Mouse (Mus musculus) fibroblast of lung, adult 2 months (primary cell): ENCODE results near the gene 1700016K19Rik.
"Not testable (repeated sequence)": the region's sequence is repeated elsewhere in the genome, so short reads cannot be mapped to it uniquely, and the experiment has no call there.

Experiments used
- DNase-seq: peaks from one replicate; pipeline ENCODE4 v3.0.0-alpha.2; 2011; ENCODE audit warnings: low read depth

Gene 1700016K19Rik

DNA sequence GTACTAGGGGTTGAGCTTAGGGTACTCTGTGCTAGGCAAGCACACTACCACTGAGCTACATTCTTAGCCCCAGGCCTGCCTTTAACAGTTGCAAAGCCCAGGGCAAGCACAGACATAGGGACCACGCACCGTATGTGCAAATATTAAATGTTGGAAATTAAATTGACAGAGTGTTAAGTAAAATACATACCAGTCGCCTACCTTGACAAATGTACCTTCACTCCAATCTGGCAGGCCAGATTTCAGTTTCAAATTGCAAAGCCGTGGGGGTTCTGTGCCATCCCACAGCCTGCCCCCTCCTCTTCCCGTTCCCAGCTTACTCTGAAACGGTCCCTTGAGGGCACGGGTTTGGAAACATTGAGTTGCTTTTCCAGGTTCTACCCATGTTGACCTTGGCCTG, 13.8 kb upstream of the 1700016K19Rik start:
- DNase-seq, result no peak

DNA sequence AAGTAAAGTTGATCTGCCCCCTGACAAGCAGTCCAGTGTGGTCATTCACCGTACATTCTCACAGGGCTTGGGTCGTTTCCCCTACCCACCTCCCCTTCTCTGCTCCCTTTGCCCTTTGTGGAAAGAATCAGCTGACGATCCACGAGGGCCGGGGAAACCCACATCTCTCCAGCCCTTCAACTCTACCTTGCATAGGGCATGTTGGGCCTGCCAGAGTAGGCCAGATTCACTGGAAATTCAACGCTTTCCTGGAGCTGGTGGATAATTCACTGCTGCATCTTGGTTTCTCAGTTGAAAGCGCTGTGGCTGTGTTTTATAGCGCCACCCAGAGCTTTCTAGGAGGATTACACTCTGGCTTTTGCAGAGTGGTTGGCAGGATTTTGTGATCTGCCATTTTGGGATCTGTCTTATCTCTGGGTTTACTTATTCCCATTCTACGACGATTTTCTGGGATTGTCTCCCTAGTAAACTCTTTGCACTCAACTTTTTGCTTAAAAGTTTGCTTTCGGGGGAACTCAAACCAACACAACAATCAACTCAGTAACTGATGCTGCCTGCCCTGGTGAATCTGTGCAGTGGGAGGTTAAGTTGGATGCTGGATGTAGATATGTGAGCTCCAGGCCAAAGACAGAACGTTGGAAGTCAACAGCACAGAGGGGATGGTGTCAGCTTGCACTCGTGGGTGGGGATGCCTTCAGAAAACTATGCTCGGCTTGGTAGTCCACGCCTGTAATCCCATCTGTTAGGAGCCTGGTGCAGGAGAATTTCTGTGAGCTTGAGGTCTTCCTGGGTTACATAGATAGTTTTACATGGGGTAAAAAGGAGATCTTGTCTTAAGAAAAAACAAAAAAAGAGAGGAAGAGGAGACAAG, 8.5 kb upstream of the 1700016K19Rik start:
- no peak for DNase-seq

- no peak for DNase-seq
Measured at GRCm38 (mm10) chr11:75991911-75992310, 7.8 kb upstream of the 1700016K19Rik start.

DNA sequence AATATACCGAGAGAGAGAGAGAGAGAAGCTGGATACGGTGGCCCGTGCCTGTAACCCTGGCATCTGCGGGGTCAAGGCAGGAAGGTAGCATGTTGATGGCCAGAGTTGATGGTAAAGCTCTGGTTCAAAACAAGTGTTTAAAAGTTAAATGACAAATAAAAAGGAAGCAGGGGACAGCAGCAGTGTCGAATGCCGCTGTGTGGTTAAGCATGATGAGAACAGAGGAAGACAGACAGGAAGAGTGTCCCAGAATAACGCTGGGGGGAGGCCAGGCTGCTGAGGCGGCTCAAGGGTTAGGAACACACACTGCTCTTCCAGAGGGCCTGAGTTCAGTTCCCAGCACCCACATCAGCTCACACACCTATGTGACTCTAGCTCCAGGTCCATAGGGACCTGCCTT, 7.2 kb upstream of the 1700016K19Rik start:
- no peak for DNase-seq

GRCm38 (mm10) chr11:75994357-75994756, 5.4 kb upstream of the 1700016K19Rik start:
- DNase-seq, result no peak

DNA sequence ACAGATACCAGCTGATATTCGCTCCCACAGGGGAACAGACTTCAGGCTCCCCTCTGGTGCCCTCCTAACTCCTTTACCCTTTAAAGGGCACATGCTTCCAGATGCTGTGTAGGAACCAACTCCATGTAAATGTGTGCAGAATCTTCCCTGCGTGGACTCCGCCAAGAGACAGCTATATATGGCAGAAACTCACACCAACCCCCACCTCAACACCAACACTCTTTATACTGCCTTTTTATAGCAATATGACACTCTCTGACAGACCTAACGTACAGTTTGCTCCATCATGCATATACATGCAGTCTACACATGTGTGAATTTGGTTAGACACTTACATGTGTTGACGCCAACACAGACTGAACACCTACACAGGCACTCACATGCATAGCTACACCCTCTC, 989 bp downstream of the 1700016K19Rik start:
- no peak for DNase-seq

DNA sequence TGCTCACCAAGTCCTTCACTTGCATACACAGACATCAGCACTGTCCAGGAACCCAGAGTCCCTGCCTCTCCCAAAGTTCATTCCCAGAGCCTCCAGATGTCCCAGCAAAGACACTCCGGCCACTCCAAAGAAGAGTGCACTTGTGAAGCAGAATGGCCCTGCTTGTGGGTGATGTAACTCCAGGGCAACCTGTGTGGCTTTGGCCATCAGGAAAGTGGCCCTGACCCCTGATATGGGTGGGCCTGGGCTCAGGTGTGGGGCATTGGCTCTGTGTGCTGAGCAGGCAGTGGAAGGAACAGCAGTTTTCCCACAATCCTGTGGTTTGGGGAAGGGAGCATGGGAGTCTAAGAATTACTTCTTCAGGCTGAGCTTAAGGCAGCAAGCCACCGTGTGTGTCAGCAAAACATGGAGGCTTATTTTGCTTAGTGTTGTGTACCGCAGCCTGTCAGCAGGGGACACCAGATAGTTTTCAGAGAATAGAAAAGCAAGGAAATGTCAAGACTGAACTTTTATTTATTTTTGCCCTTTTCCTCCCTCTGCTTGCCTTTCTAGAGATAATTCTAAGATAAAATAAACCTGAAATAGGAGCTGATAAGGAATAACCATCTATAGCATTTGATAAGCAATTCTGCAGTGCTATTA, 1.6 kb downstream of the 1700016K19Rik start:
- peak; percentile 31 for DNase-seq

GRCm38 (mm10) chr11:76004276-76004675, 4.6 kb downstream of the 1700016K19Rik start:
- not testable (repeated sequence) for DNase-seq

- DNase-seq, result no peak
Measured at GRCm38 (mm10) chr11:76008162-76008561, 8.4 kb downstream of the 1700016K19Rik start.

GRCm38 (mm10) chr11:76009101-76009500, 9.4 kb downstream of the 1700016K19Rik start:
- no peak for DNase-seq

DNA sequence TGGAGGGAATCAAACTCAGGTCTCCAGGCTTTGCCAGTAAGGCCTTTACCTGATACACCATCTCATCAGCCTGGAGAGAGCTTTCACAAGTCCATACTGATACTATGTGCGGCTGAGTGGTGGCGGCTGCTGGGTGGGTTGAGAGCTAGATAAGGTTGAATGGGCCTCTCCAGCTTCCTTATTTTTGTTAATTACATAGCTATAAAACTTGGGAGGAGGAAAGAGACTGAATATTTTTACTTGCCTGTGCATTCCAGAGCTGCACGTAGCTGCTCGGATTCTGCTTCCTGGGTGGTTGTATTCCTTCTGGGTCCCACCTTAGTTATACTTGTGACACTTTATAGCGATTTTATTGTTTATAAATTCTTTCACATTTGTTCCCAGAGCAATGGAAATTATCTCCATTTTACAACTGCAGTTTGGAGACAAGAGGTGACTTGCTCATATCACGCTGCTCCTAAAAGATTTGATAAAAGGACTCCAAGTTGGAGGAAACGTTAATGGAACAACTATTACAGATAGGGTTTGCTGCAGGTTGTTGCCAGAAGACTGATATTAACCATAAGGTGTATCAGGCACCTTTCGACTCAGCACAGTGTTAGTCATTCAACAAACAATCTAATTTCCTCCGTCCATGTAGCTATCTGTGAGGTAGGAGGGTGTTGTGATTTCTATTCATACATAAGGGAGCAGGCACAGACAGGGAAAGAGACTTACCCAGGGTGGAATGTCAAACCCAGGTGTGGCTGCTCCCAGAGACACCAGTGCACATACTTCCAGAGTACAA, 11.3 kb downstream of the 1700016K19Rik start:
- DNase-seq, result no peak

DNA sequence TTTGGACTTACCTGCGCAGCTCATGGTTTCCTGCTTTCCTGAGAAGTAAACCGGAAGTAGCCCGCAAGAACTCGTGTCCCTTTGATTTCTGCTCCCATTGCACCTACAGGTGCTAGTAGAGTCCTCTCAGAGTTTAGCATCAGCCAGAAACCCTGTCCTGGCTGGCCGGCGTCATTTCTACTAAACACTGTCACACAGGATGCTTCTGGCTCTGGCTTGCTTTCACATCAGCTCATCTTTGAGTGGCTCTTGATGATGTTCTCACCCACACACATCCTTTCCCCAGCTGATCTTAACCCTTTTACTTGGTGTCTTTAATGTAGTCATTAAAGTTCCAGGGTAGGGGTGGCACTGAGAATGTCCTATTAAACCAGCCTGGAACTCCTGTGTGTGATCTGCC, 15.5 kb downstream of the 1700016K19Rik start:
- DNase-seq, result no peak

DNA sequence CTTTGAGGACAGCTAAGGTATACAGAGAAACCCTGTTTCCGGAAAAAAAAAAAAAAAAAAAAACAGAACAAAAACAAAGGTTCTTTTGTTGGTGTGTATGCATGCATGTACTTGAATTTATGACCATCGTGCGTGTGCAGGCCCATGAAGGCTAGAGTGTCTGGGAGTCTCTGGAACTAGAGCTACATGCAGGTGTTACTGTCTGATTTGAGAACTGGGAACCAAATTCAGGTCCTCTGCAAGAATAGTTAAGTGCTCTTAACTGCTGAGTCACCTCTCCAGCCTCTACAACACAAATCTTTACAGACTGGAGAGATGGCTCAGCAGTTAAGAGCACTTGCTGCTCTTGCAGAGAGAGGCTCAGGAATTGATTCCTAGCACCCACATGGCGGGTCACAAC, 16.1 kb downstream of the 1700016K19Rik start:
- DNase-seq, result no peak

- no peak for DNase-seq
Measured at GRCm38 (mm10) chr11:76019879-76020278, 20.2 kb downstream of the 1700016K19Rik start.

DNA sequence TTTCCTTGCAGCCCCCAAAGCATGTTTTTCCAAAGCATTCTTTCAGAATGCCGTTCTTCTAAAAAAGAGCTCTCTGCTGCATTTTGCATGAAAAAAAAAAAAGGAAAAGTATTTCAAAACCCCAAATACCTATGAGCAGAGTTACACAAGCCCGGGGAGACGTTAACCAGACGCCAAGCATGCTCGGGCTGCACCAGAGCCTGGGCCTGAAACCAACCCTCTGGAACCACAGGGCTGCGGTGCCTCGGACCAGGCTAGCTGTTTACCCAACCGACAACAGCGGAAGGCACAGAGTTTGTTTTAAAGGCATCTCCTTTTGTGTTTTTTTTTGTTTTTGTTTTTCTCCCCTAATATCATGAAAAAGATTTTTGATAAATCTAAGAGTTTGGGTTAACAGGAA, 21.2 kb downstream of the 1700016K19Rik start:
- DNase-seq, result no peak

DNA sequence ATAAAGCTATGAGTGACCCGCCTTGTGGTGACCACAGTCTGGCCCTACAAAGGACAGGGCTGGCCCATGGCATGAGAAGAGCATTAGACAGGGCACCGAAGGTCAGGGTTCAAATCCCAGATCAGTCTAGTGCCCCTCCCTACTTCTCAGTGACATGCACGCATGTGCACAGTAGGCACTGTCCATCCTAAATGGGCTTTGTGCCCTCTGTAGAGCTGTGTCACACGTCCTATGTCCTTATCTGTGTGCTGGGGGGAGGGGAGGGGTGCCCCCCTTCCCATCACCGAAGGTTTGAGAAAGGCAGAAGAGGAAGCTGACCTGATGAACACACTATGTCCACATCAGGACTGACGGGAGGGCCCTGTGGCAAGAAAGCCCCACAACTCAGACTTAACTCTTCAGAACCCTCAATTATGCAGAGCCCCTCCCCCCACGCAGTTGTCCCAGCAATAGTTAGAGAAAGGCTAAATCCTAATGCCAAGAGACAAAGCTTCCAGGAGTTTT, 25.4 kb downstream of the 1700016K19Rik start:
- DNase-seq, result no peak

GRCm38 (mm10) chr11:76026527-76027138, 26.9 kb downstream of the 1700016K19Rik start:
- no peak for DNase-seq

DNA sequence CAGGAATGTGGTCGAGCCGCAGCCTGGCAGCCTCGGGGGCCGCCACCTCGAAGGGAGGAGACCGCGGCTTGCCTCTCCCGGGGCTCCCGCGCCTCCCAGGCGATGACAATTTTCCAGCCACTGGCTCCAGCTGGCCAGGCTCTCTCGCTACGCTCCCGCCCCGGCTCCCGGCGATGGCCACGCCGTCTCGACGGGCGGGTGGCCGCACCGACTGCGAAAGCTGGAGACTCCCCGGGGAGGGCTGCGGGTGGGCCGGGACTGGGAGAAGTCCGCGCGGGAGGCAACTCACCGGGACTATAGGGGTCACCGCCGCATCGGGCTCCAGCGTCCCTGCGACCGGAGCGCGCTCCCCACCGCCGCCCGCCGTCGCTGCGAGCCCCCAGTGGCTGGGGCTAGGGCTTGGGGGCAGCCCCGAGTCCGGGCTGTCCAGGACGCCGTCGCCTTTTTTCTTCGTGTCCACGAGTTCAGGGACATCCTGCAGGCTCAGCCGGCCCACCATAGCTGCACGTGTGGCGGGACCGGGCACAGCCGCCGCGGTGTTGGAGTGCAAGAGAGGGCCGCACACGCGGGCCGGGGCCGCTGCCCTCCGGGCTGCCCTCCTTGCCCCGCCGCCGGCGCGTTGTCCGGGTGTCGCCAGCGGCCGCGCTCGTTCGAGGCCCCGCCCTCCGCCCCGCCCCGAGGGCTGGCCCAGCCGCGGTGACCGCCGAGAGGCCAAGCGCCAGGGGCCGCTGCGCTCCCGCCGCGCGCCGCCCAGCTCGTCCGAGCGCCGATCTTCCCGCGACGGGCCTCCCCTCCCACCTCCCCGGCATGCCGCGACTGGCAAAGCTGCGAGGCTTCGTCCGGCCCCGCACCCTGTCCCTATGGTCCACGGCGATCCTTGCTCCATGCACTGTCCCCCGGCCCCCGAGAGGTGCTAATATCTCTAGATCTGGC, 27.7 kb downstream of the 1700016K19Rik start, which contains the start of gene Rflnb:
Gene Rflnb, minus strand, starts transcription at position 644 of the 933 bp plus-strand sequence.
- DNase-seq, result peak; percentile 46

DNA sequence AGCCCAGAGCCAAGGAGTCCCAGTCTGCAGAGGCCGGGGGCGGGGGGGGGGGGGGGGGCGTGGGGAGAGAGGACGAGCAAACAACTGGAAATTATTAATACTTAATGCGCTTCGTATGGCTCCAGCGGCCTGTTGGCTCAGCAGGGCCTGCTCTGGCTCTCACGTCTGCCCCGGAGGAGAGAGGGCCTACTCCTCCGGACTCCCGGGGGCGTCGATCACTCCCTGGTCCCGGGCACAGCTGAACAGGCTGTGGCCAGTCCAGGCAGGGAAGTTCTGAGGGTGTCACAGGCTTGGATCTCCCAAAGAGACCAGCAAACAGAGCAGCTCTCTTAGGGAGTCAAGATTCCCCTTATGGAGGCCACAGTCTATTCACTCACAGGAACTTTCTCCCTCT, 28.4 kb downstream of the 1700016K19Rik start:
- DNase-seq, result no peak

- no peak for DNase-seq
Measured at GRCm38 (mm10) chr11:76033359-76033758, 33.6 kb downstream of the 1700016K19Rik start.

- no peak for DNase-seq
Measured at GRCm38 (mm10) chr11:76033836-76034235, 34.1 kb downstream of the 1700016K19Rik start.
